Mouse (Mus musculus) spleen, postnatal 4 days (tissue): ENCODE measurements around the gene Arrdc5.

Experiments used
- DNase-seq, 2 experiments: peaks; one replicate each; pipeline ENCODE4 v3.0.0; 2022; ENCODE audit warnings: low spot score in 2 of 2

Gene Arrdc5

GRCm38 (mm10) chr17:56300186-56300585, at the start of gene Arrdc5:
TSS of gene Arrdc5 (minus strand) at chr17:56300286.
- no peak for DNase-seq

DNA sequence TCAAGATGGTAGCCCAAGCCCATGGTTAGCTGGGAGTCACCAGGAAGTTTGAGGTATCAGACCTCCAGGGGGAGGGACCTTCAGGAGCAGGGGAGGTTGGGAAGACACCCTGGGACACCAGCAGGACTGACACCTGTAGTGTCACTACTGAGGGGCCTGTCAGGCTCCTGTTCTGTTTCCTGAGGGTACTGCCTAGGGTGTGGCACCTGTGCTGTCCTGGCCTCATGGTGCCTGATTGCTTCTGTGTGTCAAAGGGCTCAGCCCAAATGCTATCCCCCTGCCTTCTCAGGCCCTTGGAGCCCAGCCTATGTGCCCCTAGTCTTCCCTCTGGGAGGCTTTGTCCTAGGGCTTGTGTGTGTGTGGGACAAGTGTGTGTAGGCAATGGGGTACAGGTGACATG, 48.5 kb upstream of the Arrdc5 start:
- DNase-seq, result no peak

GRCm38 (mm10) chr17:56348128-56348527, 48.0 kb upstream of the Arrdc5 start:
- DNase-seq, result no peak

GRCm38 (mm10) chr17:56345364-56345763, 45.3 kb upstream of the Arrdc5 start:
- no peak for DNase-seq

GRCm38 (mm10) chr17:56343466-56343865, 43.4 kb upstream of the Arrdc5 start:
- no peak for DNase-seq

DNA sequence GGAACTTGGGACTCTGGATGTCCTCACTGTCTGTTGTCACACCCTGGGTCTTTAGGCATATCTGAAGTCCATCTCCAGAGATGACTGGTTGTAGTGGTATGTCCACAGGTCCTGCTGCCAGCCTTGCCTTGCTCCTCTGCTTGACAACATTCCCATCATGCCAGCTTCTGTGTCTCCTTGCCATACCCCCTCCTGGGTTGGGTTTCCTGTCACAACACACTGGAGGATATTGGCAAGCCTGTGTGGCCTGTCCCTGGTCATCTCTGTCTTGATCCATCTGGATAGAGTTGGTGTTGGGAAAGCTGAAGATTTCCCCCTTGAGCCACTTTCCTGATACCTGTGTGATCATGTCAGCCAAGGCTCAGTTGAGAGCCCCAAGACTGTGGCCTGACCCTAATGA, 40.6 kb upstream of the Arrdc5 start:
- DNase-seq, result no peak

- peak; percentile 78 to 92 for DNase-seq
Measured at GRCm38 (mm10) chr17:56338909-56339308, 38.8 kb upstream of the Arrdc5 start.

- no peak for DNase-seq
Measured at GRCm38 (mm10) chr17:56337791-56338190, 37.7 kb upstream of the Arrdc5 start.

- peak in 1 of 2 experiments; percentile 53 for DNase-seq
Measured at GRCm38 (mm10) chr17:56337190-56337589, 37.1 kb upstream of the Arrdc5 start.

GRCm38 (mm10) chr17:56332987-56333386, 32.9 kb upstream of the Arrdc5 start:
- DNase-seq, result no peak

DNA sequence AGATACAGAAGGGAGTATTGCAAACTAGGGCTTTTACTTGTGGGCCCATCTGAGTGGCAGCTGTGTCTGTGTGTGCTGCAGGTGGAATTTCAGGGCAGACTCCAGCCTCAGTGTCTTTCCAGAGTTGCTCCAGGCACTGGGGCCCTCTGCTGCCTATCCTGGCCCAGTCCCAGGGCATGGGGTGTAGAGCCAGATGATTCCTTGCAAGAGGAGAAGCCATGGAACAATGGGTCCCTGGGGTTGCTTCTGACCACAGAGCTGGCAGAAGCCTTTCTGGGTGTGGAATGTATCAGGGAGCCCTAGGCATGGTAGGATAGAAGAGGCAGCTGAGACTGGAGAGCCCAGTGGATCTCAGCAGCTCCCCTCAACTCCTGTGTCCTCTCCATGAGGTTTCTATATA, 31.2 kb upstream of the Arrdc5 start:
- no peak for DNase-seq

- DNase-seq, result no peak
Measured at GRCm38 (mm10) chr17:56330345-56330744, 30.3 kb upstream of the Arrdc5 start.

- no peak for DNase-seq
Measured at GRCm38 (mm10) chr17:56329267-56329666, 29.2 kb upstream of the Arrdc5 start.

DNA sequence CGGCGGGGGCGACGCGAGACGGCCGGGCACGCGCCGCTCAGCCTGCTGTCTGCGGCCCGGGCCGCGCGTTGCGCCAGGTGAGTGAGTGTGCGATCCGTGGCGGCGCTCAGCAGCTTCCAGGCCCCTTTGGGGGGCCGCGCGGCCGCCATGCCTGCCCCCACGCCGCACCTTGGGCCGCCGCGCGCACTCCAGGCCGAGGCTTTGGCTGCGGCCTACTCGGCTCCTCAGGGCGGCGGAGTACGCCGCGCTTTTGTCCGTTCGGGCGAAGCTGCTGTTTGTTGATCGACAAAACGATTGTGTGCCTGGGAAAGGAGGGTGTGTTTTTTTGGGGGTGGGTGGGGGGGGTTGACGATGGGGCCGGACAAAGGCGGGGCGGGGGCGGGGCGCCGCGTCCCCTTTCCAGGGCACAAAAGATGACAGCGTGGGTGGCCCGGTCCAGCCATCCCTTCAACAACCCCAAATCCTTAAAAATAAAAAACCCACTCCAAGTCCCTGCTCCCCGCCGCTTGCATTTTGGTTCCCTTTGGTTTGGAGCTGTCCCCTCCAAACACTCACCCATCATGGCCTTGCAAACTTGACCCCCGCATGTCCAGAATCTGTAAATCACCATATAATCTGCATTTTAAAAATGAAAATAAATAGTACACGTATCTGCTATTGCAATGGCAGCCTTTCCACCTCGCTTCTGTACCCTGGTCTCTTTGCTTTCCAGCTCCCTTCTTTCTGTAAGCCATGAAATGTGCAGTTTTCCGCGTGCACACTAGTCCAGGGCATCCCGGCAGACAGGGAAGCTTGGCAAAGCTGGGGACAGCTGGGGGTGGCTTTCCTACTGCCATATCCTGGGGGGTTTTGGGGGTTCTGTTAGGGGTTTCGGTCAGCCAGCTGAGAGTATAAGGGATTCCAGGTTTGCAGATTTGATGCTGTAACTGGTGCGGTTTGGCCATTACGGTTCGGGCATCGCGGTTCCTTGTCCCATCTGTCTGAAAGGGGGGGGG, 26.4 kb upstream of the Arrdc5 start:
- no peak for DNase-seq

GRCm38 (mm10) chr17:56325450-56326152, 25.5 kb upstream of the Arrdc5 start, which contains the start of gene Kdm4b:
TSS of gene Kdm4b (plus strand) at chr17:56326062.
- DNase-seq, result peak; percentile 99

- no peak for DNase-seq
Measured at GRCm38 (mm10) chr17:56324419-56324818, 24.3 kb upstream of the Arrdc5 start.

DNA sequence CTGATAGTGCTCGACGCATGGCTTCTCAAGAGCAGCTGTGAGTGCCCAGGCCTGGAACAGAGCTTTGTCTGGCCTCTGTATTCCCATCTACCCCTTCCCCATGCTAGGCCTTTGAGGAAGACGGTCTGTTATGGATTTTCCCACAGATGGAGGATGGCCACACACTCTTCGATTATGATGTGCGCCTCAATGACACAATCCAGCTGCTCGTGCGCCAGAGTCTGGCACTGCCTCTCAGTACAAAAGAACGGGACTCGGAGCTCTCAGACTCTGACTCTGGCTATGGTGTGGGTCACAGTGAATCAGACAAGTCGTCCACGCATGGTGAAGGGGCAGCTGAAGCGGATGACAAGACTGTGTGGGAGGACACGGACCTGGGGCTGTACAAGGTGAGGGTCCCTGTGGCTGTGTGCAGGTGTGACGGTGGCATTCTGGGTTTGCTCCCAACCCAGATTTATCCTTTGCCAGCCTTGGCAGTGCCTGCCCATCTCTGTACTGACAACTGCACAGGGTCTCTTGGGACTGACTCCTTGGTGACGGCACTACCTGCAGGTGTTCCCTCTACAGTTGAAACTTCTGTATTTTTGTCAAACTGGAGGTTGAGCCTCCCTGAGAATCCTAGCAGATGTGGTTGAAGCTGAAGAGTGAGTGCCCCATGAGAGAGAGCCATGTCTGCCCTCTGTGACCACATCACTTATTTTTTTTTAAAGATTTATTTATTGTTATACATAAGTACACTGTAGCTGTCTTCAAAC, 9.3 kb upstream of the Arrdc5 start:
- DNase-seq, result no peak

GRCm38 (mm10) chr17:56308088-56308487, 8.0 kb upstream of the Arrdc5 start:
- DNase-seq, result no peak

DNA sequence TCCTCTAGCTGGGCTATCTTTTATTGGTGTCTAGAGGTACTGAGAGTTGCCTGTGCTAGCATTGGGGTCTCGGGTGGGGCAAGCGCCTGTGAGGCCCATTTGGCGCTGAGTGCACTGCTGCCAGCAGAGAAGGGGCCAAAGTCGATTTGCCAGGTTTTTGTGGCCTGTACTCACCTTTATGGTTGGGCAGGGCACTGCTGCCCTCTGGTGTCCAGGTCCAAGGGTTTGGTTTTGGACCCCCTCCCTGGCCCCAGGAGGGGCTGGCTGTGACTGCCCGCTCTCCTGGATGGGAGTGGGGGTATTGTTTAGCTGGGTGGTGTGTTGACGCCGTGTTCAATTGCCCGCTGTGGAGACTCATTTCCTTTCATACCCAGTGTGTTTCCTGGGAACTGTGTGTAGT, 5.7 kb upstream of the Arrdc5 start:
- DNase-seq, result no peak

GRCm38 (mm10) chr17:56305156-56305555, 5.1 kb upstream of the Arrdc5 start:
- DNase-seq, result no peak

DNA sequence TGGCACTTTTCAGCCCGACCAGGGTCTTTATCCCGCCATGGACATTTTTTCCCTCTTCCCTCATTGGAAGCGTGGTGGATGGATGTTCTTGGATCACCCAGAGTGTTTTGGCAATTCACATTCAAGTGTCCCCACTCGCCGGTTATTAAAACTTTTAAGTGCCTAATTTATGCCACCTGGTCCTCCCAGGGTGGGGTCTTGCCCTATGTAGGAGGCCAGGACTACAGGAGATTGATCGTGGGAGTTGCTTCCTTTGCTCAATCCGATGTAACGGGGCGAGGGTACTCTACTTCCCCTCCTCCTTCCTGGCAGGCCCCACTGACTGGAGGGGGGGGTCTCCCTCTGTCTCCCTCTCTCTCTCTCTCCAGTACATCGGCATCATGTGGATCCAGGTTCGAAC, 4.6 kb upstream of the Arrdc5 start:
- DNase-seq, result no peak
